Mouse (Mus musculus): Measurements from ENCODE around the gene Spata22. TPM values are rescaled to one million over a fixed set of nuclear protein-coding genes. Genes with fewer than 3 reads are reported as not detected.

Gene Spata22
- total and polyA plus RNA-seq, 3 experiments: not detected

GRCm38 (mm10) chr11:73395374-73395773, 65.8 kb downstream of the Spata22 start:
- Histone ChIP-seq H3K4me2 (ENCODE audit: insufficient read depth, low read depth, poor library complexity, severe bottlenecking) (no peak overlapping the region), H3K27me3 (replicated peaks) (peaks cover 67% of the 10 kb centered on the region), H3K9ac (ENCODE audit: insufficient read depth, low read depth) (no peak overlapping the region), H3K79me2 (replicated peaks; ENCODE audit: control insufficient read depth, extremely low read depth, insufficient read depth, poor library complexity, severe bottlenecking) (no peaks in the 10 kb centered on the region), H3K9me3 (replicated peaks; ENCODE audit: low read length) (no peaks in the 10 kb centered on the region), H3K36me3 (replicated peaks in 1 of 2; ENCODE audit: control insufficient read depth in 1 of 2, insufficient read depth in 1 of 2, low read length in 1 of 2) (no peaks in the 10 kb centered on the region), H3K4me1 (ENCODE audit: control insufficient read depth in 1 of 2, insufficient read depth in 2 of 2) (no peaks in the 10 kb centered on the region), H3K27ac (ENCODE audit: insufficient read depth, low read depth) (no peak overlapping the region), H3K4me3 (replicated peaks in 1 of 3; ENCODE audit: low read depth in 2 of 3, low read length in 2 of 3, poor library complexity in 1 of 3) (no peak overlapping the region)
- no peak for TF ChIP-seq USF1 (IDR thresholded peaks at IDR 0.05; ENCODE audit: low read depth, low read length)
- no peak for TF ChIP-seq CHD1 (IDR thresholded peaks at IDR 0.05; ENCODE audit: low read depth, low read length)
- TF ChIP-seq UBTF (IDR thresholded peaks at IDR 0.05; ENCODE audit: low read depth, low read length): no peak
- no peak for TF ChIP-seq TCF12 (IDR thresholded peaks at IDR 0.05; ENCODE audit: low read depth, low read length)
- TF ChIP-seq RCOR1 (conservative IDR thresholded peaks at IDR 0.05; ENCODE audit: low read depth, low read length): no peak
- TF ChIP-seq MAFK (IDR thresholded peaks at IDR 0.05; ENCODE audit: insufficient replicate concordance, low read length): no peak
- TF ChIP-seq RAD21 (IDR thresholded peaks at IDR 0.05; ENCODE audit: low read depth, low read length): no peak
- no peak for TF ChIP-seq JUN (IDR thresholded peaks at IDR 0.05; ENCODE audit: insufficient read depth, low read depth, low read length)
- TF ChIP-seq EP300 (IDR thresholded peaks at IDR 0.05; ENCODE audit: low read length): no peak
- no peak for TF ChIP-seq SMC3 (IDR thresholded peaks at IDR 0.05; ENCODE audit: low read depth, low read length)
- no peak for TF ChIP-seq ZMIZ1 (IDR thresholded peaks at IDR 0.05; ENCODE audit: low read depth, low read length)
- no peak for TF ChIP-seq TBP (conservative IDR thresholded peaks at IDR 0.05; ENCODE audit: low read depth, low read length)
- TF ChIP-seq KAT2A (IDR thresholded peaks at IDR 0.05; ENCODE audit: insufficient replicate concordance, low read length): no peak
- no peak for TF ChIP-seq USF2 (conservative IDR thresholded peaks at IDR 0.05; ENCODE audit: low read depth, low read length)
- no peak for TF ChIP-seq ZKSCAN1 (IDR thresholded peaks at IDR 0.05; ENCODE audit: borderline replicate concordance, low read depth, low read length)
- no peak for TF ChIP-seq HCFC1 (IDR thresholded peaks at IDR 0.05; ENCODE audit: low read depth, low read length)
- TF ChIP-seq MYC (IDR thresholded peaks at IDR 0.05; ENCODE audit: low read depth, low read length): no peak
- no peak for TF ChIP-seq IRF4 (IDR thresholded peaks at IDR 0.05; ENCODE audit: low read depth, low read length)
- TF ChIP-seq MAX (IDR thresholded peaks at IDR 0.05; ENCODE audit: low read length): no peak
- TF ChIP-seq GABPA (IDR thresholded peaks at IDR 0.05; ENCODE audit: insufficient replicate concordance, low read depth, low read length): no peak
- DNase-seq (ENCODE audit: extremely low read depth): no peak
- in situ Hi-C loops (cut with MboI; ENCODE audit: low pct_ligation_motif_present, low pct_unique_long_range_greater_than_20kb, low sequenced_read_pairs) (no loop called here), dilution Hi-C loops (cut with MboI; ENCODE audit: extremely low pct_ligation_motif_present, extremely low pct_unique_long_range_greater_than_20kb, low sequenced_read_pairs) (no loop called here)

Other genes starting within 250 kb of the Spata22 start
- 0.21 TPM in 2 replicates for gene Itgae, start 239.2 kb upstream of the Spata22 start, total RNA-seq (2012; rRNA removed)
- gene Itgae, start 239.2 kb upstream of the Spata22 start, total RNA-seq (2014; rRNA removed): 0.17 and 0.27 TPM in 2 replicates
- 0.26 and 0.37 TPM in 2 replicates for gene Itgae, start 239.2 kb upstream of the Spata22 start, polyA plus RNA-seq (2012; ENCODE audit: insufficient read length, low read depth)
- gene Haspin, start 191.4 kb upstream of the Spata22 start, total RNA-seq (2012; rRNA removed): 15.7 and 21.7 TPM in 2 replicates
- 18.2 and 18.6 TPM in 2 replicates for gene Haspin, start 191.4 kb upstream of the Spata22 start, total RNA-seq (2014; rRNA removed)
- gene Haspin, start 191.4 kb upstream of the Spata22 start, polyA plus RNA-seq (2012; ENCODE audit: insufficient read length, low read depth): 24.1 and 27.0 TPM in 2 replicates
- 0.21 and 0.25 TPM in 2 replicates for gene P2rx5, start 169.3 kb upstream of the Spata22 start, total RNA-seq (2012; rRNA removed)
- 0.09 and 0.40 TPM in 2 replicates for gene P2rx5, start 169.3 kb upstream of the Spata22 start, total RNA-seq (2014; rRNA removed)
- 0.80 and 0.83 TPM in 2 replicates for gene P2rx5, start 169.3 kb upstream of the Spata22 start, polyA plus RNA-seq (2012; ENCODE audit: insufficient read length, low read depth)
- 123 and 124 TPM in 2 replicates for gene Emc6, start 152.7 kb upstream of the Spata22 start, total RNA-seq (2012; rRNA removed)
- gene Emc6, start 152.7 kb upstream of the Spata22 start, total RNA-seq (2014; rRNA removed): 252 and 292 TPM in 2 replicates
- gene Emc6, start 152.7 kb upstream of the Spata22 start, polyA plus RNA-seq (2012; ENCODE audit: insufficient read length, low read depth): 138 and 176 TPM in 2 replicates
- gene Tax1bp3, start 152.7 kb upstream of the Spata22 start, total RNA-seq (2012; rRNA removed): 2.8 and 3.3 TPM in 2 replicates
- gene Tax1bp3, start 152.7 kb upstream of the Spata22 start, total RNA-seq (2014; rRNA removed): 2.5 and 2.6 TPM in 2 replicates
- 3.3 and 3.5 TPM in 2 replicates for gene Tax1bp3, start 152.7 kb upstream of the Spata22 start, polyA plus RNA-seq (2012; ENCODE audit: insufficient read length, low read depth)
- 4.8 and 5.2 TPM in 2 replicates for gene Ctns, start 130.7 kb upstream of the Spata22 start, total RNA-seq (2012; rRNA removed)
- 5.8 and 5.9 TPM in 2 replicates for gene Ctns, start 130.7 kb upstream of the Spata22 start, total RNA-seq (2014; rRNA removed)
- gene Ctns, start 130.7 kb upstream of the Spata22 start, polyA plus RNA-seq (2012; ENCODE audit: insufficient read length, low read depth): 4.5 and 5.2 TPM in 2 replicates
- gene Shpk, start 130.3 kb upstream of the Spata22 start, total RNA-seq (2012; rRNA removed): 1.5 and 1.8 TPM in 2 replicates
- gene Shpk, start 130.3 kb upstream of the Spata22 start, total RNA-seq (2014; rRNA removed): 1.3 and 1.4 TPM in 2 replicates
- gene Shpk, start 130.3 kb upstream of the Spata22 start, polyA plus RNA-seq (2012; ENCODE audit: insufficient read length, low read depth): 0.76 and 0.83 TPM in 2 replicates
- 0.04 and 0.08 TPM in 2 replicates for gene Trpv1, start 95.4 kb upstream of the Spata22 start, total RNA-seq (2012; rRNA removed)
- 0.13 TPM in 1 of 2 replicates, not detected in the other for gene Trpv1, start 95.4 kb upstream of the Spata22 start, total RNA-seq (2014; rRNA removed)
- not detected in 2 replicates for gene Trpv1, start 95.4 kb upstream of the Spata22 start, polyA plus RNA-seq (2012; ENCODE audit: insufficient read length, low read depth)
- under 0.01 TPM in 1 of 2 replicates, not detected in the other for gene Trpv3, start 62.4 kb upstream of the Spata22 start, total RNA-seq (2012; rRNA removed)
- not detected in 2 replicates for gene Trpv3, start 62.4 kb upstream of the Spata22 start, total RNA-seq (2014; rRNA removed)
- gene Trpv3, start 62.4 kb upstream of the Spata22 start, polyA plus RNA-seq (2012; ENCODE audit: insufficient read length, low read depth): not detected in 2 replicates
- gene Aspa, start 145 bp upstream of the Spata22 start, total RNA-seq (2012; rRNA removed): not detected in 2 replicates
- not detected in 2 replicates for gene Aspa, start 145 bp upstream of the Spata22 start, total RNA-seq (2014; rRNA removed)
- not detected in 2 replicates for gene Aspa, start 145 bp upstream of the Spata22 start, polyA plus RNA-seq (2012; ENCODE audit: insufficient read length, low read depth)
- gene Gm49340, start within 50 bp of the Spata22 start, total RNA-seq (2012; rRNA removed): not detected in 2 replicates
- not detected in 2 replicates for gene Gm49340, start within 50 bp of the Spata22 start, total RNA-seq (2014; rRNA removed)
- gene Gm49340, start within 50 bp of the Spata22 start, polyA plus RNA-seq (2012; ENCODE audit: insufficient read length, low read depth): not detected in 2 replicates
- gene Olfr20, start 21.0 kb downstream of the Spata22 start, total RNA-seq (2012; rRNA removed): not detected in 2 replicates
- gene Olfr20, start 21.0 kb downstream of the Spata22 start, total RNA-seq (2014; rRNA removed): not detected in 2 replicates
- gene Olfr20, start 21.0 kb downstream of the Spata22 start, polyA plus RNA-seq (2012; ENCODE audit: insufficient read length, low read depth): not detected in 2 replicates
- not detected in 2 replicates for gene Olfr376, start 41.5 kb downstream of the Spata22 start, total RNA-seq (2012; rRNA removed)
- gene Olfr376, start 41.5 kb downstream of the Spata22 start, total RNA-seq (2014; rRNA removed): not detected in 2 replicates
- gene Olfr376, start 41.5 kb downstream of the Spata22 start, polyA plus RNA-seq (2012; ENCODE audit: insufficient read length, low read depth): not detected in 2 replicates
- not detected in 2 replicates for gene Olfr1, start 69.9 kb downstream of the Spata22 start, total RNA-seq (2012; rRNA removed)
- gene Olfr1, start 69.9 kb downstream of the Spata22 start, total RNA-seq (2014; rRNA removed): not detected in 2 replicates
- not detected in 2 replicates for gene Olfr1, start 69.9 kb downstream of the Spata22 start, polyA plus RNA-seq (2012; ENCODE audit: insufficient read length, low read depth)
- not detected in 2 replicates for gene Olfr378, start 98.7 kb downstream of the Spata22 start, total RNA-seq (2012; rRNA removed)
- gene Olfr378, start 98.7 kb downstream of the Spata22 start, total RNA-seq (2014; rRNA removed): not detected in 2 replicates
- not detected in 2 replicates for gene Olfr378, start 98.7 kb downstream of the Spata22 start, polyA plus RNA-seq (2012; ENCODE audit: insufficient read length, low read depth)
- gene Olfr380, start 127.8 kb downstream of the Spata22 start, total RNA-seq (2012; rRNA removed): not detected in 2 replicates
- not detected in 2 replicates for gene Olfr380, start 127.8 kb downstream of the Spata22 start, total RNA-seq (2014; rRNA removed)
- not detected in 2 replicates for gene Olfr380, start 127.8 kb downstream of the Spata22 start, polyA plus RNA-seq (2012; ENCODE audit: insufficient read length, low read depth)
- gene Olfr381, start 161.9 kb downstream of the Spata22 start, total RNA-seq (2012; rRNA removed): not detected in 2 replicates
- not detected in 2 replicates for gene Olfr381, start 161.9 kb downstream of the Spata22 start, total RNA-seq (2014; rRNA removed)
- not detected in 2 replicates for gene Olfr381, start 161.9 kb downstream of the Spata22 start, polyA plus RNA-seq (2012; ENCODE audit: insufficient read length, low read depth)
- not detected in 2 replicates for gene Olfr382, start 187.5 kb downstream of the Spata22 start, total RNA-seq (2012; rRNA removed)
- gene Olfr382, start 187.5 kb downstream of the Spata22 start, total RNA-seq (2014; rRNA removed): not detected in 2 replicates
- gene Olfr382, start 187.5 kb downstream of the Spata22 start, polyA plus RNA-seq (2012; ENCODE audit: insufficient read length, low read depth): not detected in 2 replicates

All from CH12.LX (cell line).